ENCODE assay signal across 8 mouse cellular contexts in the genomic region with DNA sequence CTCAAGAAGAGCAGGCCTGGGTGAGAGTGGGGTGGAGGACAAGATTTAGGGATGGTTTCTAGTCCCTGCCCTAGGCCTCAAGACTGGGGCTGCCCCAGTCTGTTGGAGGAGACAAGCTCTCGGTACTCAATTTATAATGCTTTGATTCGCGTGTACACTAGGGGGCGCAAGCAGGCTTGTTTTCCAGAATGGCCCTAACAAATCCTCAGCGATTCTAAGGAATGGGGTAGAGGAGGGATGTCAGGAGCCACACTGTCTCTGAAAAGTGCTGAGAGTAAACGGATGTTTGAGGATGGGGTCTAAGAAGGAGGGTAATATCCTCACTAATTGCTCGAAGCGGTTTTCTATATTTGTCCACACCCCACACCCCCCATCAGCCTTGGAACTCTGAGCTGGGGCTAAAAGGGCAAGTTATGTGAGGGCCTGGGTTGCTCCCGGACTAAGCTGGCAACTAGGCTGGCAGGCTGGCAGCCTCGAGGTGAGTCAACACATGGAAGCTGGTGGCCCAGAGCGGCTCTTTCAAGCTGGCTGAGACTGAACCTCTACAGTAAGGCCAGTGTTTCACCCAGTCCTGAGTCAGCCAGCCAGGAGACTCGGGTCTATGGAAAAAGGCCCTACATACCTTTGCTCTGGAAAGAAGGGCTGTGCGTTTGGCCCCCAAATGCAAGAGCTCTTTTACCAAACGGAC.
DNase-seq lines count a peak whose midpoint lies in the region; ATAC-seq and TF ChIP-seq lines count a peak whose summit lies in the region.

No protein-coding gene starts in this region.

- no peak overlapping the region for H3K9ac ChIP-seq in ES-E14 (ENCODE audit: insufficient read depth, low read depth, low read length, poor library complexity, severe bottlenecking)
- no peak overlapping the region for H3K9ac ChIP-seq in forebrain, embryonic 16.5 days (replicated peaks; ENCODE audit: low read depth, low read length)

- H3K4me1 ChIP-seq in ES-E14 (ENCODE audit: control insufficient read depth in 2 of 2, insufficient read depth in 2 of 2, low read length in 2 of 2, poor library complexity in 1 of 2), result no peaks in the 10 kb centered on the region
- H3K4me1 ChIP-seq in forebrain, embryonic 16.5 days (replicated peaks; ENCODE audit: control insufficient read depth, insufficient read depth, low read length), result peaks cover 3% of the 10 kb centered on the region; the same call in 1 of the 2 replicates
- no peaks in the 10 kb centered on the region for H3K4me1 ChIP-seq in lung, adult 2 months (ENCODE audit: control insufficient read depth, insufficient read depth, low read length)

- TF ChIP-seq CTCF in layer of hippocampus, adult 2 months (conservative IDR thresholded peaks at IDR 0.05), result peak; percentile 92
- peak; percentile 66 for TF ChIP-seq CTCF in lung, adult 2 months (IDR thresholded peaks at IDR 0.05; ENCODE audit: insufficient read depth, low read length)

- no peak overlapping the region for H3K4me2 ChIP-seq in forebrain, embryonic 16.5 days (ENCODE audit: low read length)

- in situ Hi-C loops in ES-E14 (cut with MboI; ENCODE audit: low sequenced_read_pairs in 2 of 2, unreplicated experiment in 2 of 2), result loop anchor here in 1 of 2 experiments (25.0 kb wide), 1 partner anchor 740 kb away; no protein-coding TSS in a partner anchor

- no peak overlapping the region for H3K4me3 ChIP-seq in ES-E14 (ENCODE audit: insufficient read depth in 1 of 2, low read depth in 1 of 2, low read length in 2 of 2, poor library complexity in 1 of 2, severe bottlenecking in 1 of 2)
- H3K4me3 ChIP-seq in forebrain, embryonic 16.5 days (replicated peaks; ENCODE audit: low read length), result no peak overlapping the region
- H3K4me3 ChIP-seq in layer of hippocampus, adult 2 months, result no peak overlapping the region
- H3K4me3 ChIP-seq in lung, adult 2 months (replicated peaks; ENCODE audit: extremely low read depth, low read depth, low read length), result no peak overlapping the region

- peak; percentile 88 for DNase-seq in ES-E14 (ENCODE audit: low read depth, low spot score)
- DNase-seq in cerebellum, adult 11-12 months, result peak; percentile 79
- DNase-seq in heart, postnatal 4 days, result peak; percentile 92
- DNase-seq in layer of hippocampus, adult 2 months (ENCODE audit: low spot score in 2 of 2), result peak; percentile 88 to 94
- DNase-seq in lung, adult 2 months, result peak; percentile 76
- DNase-seq in ovary, postnatal 10 days (ENCODE audit: low spot score), result peak; percentile 64
- peak; percentile 78 for DNase-seq in thymus, postnatal 0 days (ENCODE audit: low spot score)

- no peak for TF ChIP-seq POLR2A in lung, adult 2 months (IDR thresholded peaks at IDR 0.05; ENCODE audit: borderline replicate concordance, extremely low read depth, low read depth, low read length)

- no peaks in the 10 kb centered on the region for H3K9me3 ChIP-seq in ES-E14 (ENCODE audit: control insufficient read depth, insufficient read depth, low read depth, low read length)
- H3K9me3 ChIP-seq in forebrain, embryonic 16.5 days (ENCODE audit: control insufficient read depth, low read length), result no peaks in the 10 kb centered on the region

- peak; percentile 80 for ATAC-seq in forebrain, embryonic 16.5 days

- no peaks in the 10 kb centered on the region for H3K27me3 ChIP-seq in forebrain, embryonic 16.5 days (replicated peaks; ENCODE audit: control insufficient read depth, insufficient read depth, low read length)

- WGBS in forebrain, embryonic 16.5 days, result 35% methylated on average over 14 of the region's 14 CpGs
- 19% methylated on average over 14 of the region's 14 CpGs for WGBS in lung, adult 2 months

- H3K36me3 ChIP-seq in ES-E14 (ENCODE audit: control insufficient read depth, insufficient read depth, low read length, poor library complexity, severe bottlenecking), result no peaks in the 10 kb centered on the region
- no peaks in the 10 kb centered on the region for H3K36me3 ChIP-seq in forebrain, embryonic 16.5 days (ENCODE audit: control insufficient read depth, insufficient read depth)

- H3K27ac ChIP-seq in ES-E14 (ENCODE audit: insufficient read depth, low read depth, low read length, poor library complexity, severe bottlenecking), result no peak overlapping the region
- no peak overlapping the region for H3K27ac ChIP-seq in forebrain, embryonic 16.5 days (ENCODE audit: low read length)
- no peak overlapping the region for H3K27ac ChIP-seq in layer of hippocampus, adult 2 months

TF ChIP-seq in ES-E14, 5 proteins besides CTCF, POLR2A, EP300 and RAD21:
- TF ChIP-seq CHD2 (IDR thresholded peaks at IDR 0.05; ENCODE audit: low read depth, low read length), result no peak
- TF ChIP-seq ZNF384 (IDR thresholded peaks at IDR 0.05; ENCODE audit: low read depth, low read length), result no peak
- no peak for TF ChIP-seq HCFC1 (IDR thresholded peaks at IDR 0.05; ENCODE audit: borderline replicate concordance, insufficient read depth, low read length)
- no peak for TF ChIP-seq ZC3H11A (IDR thresholded peaks at IDR 0.05; ENCODE audit: borderline replicate concordance, low read depth, low read length)
- TF ChIP-seq MAFK (IDR thresholded peaks at IDR 0.05; ENCODE audit: insufficient read depth, low read depth, low read length), result no peak
